Mouse (Mus musculus): ENCODE results near the gene Avpi1.

The Avpi1 gene

DNA sequence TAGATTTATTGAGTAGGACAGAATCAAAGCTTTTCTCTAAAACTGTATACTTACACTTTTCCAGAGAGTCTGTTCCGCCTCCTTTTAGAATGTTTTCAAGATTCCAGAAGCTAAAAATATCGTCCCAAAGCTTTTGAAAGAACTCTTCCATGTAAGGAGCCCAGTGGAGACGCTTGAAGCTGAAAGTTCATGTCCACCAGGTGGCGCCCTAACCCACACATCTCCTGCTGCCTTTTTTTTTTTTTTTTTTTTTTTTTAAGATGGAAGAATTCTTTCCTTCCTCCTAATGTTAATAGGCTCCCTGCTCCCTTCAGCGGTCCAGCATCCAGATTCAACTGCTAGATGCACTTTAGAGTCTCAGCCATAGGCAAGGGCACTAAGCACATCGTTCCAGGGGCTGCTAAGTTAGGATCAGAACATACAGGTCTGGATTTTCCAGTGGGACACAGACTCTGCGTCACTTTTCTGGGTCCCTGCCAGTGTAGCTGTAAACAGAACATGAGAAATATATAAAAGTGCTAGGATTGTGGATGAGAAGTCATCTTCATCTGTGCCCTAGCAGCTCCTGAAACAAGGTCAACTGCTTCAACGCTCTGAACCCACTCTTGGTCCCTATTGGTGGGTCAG, 15.8 kb upstream of the Avpi1 start:
- DNase-seq, result peak; percentile 90

DNA sequence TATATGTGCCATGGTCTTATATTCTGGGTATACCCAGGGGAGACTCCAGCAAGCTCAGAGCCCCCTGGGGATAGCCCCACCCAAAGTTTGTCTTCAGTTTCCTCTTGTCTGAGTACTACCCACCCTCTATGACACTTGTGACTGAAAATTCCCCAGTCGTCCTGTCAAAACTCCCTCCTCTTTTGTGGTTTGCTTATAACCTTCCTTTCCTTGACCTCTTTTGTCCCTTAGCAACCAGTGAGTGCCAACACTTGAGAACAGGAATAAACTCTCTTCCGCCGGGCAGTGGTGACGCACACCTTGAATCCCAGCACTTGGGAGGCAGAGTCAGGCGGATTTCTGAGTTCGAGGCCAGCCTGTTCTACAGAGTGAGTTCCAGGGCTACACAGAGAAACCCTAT, 15.2 kb upstream of the Avpi1 start:
- DNase-seq, result no peak

DNA sequence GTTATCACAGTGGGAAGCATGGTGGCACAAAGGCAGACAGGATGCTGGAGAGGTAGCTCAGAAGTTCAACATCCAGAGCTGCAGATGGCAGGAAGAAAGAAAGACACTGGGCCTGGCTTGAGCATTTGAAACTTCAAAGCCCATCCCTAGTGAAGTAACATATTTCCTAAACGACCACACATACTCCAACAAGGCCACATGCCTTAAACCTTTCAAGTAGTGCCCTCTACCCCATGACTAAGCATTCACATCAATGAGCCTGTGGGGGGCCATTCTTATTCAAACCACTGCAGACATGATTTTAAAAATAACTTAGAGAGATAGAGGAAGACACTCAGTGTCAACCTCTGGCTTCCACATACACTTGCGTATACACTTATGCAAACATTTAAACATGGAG, 13.9 kb upstream of the Avpi1 start:
- DNase-seq, result no peak

DNA sequence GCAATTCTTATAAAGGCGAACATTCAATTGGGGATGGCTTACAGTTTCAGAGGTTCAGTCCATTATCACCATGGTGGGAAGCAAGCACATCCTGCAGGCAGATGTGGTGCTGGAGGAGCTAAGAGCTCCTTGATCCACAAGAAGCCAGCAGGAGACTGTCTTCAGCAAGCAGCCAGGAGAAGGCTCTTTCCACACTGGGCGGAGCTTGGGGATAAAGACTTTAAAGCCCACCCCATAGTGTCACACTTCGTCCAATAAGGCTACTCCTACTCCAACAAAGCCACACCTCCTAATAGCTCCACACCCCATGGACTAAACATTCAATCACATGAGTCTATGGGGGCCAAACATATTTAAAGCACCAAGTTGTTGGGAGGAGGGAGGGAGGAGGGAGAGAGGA, 13.1 kb upstream of the Avpi1 start:
- no peak for DNase-seq

DNA sequence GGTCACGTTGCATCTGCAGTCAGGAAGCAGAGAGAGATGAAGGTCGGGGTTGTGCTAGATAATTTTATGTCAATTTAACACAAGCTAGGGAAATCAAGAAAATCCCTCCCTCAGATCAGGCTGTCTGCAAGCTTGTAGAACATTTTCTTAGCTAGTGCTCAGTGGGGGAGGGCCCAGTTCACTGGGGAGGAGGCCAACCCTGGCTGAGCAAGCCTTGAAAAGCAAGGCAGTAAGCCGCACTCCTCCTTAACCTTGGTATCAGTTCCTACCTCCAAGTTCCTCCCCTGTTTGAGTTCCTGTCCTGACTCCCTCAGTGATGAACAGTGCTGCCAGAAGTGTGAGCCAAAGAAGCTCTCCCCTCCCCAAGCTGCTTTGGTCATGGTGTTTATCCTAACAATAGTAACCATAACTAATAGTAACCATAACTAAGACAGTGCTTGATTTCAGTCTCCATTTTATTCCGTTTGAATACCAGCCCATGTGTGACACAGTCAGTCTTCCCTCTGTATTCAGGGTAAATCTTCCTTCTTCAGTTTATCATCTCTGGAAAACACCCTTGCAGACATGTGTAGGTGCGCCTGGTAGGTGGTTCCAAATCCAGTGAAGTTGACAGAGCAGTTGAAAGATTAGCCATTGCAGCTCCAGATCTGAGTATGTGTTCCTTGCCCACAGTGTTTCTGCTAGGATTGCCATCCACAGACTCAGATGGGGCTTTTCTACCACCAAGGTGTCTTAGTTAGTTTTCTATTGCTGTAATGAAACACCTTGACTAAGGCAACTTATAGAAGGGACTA, 11.1 kb upstream of the Avpi1 start:
- DNase-seq, result no peak

DNA sequence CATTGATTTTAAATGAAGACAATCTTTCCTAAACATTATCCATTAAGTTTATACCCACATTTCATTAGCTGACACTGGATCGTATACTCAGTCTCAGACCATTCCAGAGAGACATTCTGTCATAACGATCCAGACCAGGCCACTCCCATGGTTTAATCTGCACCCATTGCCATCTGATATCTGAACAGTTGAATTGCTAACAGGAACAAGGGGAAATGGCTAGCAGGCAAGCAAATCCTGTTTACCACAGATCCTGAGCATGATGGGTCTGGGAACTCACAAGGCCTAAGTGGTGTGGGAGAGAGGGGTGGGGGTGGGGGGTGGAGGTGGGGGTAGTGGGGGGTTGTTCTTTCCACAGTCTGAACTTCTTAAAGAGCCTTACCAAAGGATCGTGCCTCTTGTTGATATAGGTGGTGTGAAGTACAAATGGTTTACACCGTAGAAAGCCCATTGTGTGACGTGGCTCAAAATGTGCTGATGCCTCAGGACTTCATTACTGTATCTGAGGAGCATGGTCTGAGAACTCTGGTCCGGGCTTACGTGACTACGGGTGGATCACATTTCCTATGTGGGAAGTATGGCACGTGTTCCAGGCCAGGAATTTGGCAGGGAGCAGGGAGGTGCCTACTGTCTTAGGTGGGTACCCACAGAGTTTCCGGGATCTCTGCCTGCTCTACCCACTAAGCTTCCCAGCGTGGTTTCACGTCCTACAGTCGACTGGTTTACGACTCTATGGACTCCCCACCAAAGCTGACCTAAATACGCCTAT, 9.8 kb upstream of the Avpi1 start:
- DNase-seq, result no peak

DNA sequence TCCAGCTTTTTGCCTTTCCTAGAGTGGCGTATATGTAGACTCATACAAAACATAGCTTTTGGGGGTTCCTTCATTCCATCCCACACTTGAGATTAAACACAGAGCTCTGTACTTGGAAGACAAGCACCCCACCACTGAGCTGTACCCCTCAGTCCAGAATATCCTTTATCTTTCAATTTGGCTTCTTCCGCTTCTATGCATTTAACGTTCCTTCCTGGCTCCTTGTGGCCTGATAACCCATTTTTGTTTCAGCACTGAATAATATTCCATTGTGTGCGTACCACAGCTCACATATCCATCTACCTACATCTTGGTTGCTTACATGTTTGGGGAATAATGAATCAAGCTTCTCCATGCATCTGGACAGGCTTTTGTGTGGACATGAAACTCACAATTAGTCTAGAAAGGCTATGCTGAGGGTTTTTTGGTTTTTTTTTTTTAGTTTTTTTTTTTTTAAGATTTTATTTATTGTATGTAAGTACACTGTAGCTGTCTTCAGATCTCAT, 8.4 kb upstream of the Avpi1 start:
- no peak for DNase-seq

DNA sequence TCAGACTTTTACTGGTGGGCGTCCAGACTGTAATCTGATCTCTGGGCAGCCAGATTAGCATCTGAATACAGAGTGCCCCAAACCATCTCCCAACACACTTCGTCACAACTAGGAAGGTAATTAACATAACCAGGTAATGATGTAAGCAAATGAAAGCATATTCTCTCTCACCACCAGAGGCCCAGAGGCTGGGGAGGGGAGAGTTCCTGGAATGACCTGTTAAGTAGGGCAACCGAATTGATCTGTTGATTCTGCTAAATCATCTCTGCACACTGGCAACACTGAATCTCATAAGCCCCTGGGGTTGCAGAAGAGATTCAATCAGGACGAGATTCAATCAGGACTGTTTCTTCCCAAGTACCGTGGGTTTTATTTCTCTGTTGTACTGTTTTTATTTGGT, 7.3 kb upstream of the Avpi1 start:
- DNase-seq, result no peak

DNA sequence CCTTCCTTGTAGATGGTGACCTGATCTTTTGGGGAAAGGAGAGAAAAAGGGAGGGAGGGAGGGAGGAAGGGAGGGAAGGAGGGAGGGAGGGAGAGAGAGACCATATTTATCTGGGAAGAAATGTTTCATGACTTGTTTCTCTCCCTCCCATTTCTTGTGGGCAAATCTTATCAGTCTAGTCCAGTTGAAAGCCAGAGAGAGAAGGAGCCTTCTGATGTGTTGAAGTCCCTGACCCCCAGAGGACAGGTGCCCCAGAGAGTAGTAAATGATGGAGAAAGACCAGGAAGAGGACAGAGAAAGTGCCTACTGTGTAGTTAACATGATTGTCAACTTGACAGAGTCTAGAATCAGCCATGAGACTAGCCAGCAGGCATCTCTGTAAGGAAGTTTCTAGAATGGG, 6.2 kb upstream of the Avpi1 start:
- DNase-seq, result no peak

DNA sequence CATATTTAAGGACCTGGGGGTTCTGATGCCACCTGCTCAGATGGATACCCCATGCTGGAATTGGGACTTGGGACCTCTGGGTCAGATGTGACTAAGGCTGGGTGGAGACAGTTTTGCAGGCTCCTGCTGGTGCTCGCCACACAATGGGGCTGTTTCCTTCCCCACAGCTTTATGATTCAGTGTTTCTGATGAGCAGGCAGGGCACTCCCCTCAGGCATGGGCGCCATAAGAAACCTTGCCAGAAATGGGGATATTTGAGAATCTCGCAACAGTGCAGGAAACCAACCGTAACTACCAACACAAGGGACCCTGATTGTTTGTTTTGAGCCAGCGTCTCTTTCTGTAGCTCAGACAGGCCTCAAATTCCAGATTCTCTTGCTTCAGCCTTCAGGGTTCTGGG, 2.2 kb upstream of the Avpi1 start:
- no peak for DNase-seq

DNA sequence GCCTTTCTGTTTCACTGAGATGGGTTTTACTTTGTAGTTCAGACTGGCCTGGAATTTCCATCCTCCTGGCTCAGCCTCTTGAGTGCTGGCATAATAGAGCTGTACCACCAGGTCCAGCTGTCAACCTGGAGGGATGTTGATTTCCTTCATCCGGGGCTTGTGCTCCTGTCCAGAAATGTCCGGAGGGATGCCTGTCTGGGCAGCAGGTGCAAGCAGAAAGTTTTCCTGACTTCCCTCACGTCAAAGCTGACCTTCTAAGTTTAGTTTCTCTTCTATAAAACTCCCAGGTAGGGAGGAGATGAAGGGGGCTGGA, 1.4 kb upstream of the Avpi1 start:
- no peak for DNase-seq

DNA sequence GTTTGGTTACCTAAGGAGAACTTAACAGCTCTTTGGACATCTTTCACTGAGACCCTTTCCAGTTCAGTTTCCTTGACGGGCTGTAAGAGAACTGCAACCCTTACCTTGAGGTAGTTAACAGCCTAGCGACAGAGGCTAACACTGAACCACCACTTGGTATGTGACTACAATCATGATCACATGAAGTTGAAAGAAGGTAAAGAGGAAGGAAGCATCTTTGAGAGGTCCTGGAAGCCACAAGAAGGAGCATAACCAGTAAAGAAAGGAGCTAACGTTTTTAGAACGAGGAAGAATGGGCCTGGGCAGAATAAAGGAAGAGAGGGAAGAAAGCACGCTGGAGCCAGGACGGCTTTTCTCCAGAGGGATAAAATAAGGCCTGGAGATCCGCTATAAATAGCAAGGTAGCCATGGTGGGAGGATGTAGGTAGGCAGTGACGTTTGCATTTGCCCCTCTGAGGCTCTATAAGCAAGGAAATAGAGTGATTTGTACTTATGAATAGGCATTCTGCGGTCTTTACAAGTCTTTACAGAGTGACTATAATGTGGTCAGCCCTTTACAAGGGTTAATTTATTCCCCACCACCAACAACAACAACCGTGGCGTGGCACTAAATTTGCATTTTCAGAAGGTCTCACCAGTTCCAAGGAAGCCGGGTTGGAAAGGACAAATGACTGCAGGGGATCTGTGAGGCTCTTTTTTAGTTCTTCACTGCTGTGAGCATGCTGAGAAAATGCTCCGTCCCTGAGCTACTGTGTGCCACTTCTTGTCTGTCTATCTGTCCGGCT, 842 bp upstream of the Avpi1 start:
- no peak for DNase-seq

DNA sequence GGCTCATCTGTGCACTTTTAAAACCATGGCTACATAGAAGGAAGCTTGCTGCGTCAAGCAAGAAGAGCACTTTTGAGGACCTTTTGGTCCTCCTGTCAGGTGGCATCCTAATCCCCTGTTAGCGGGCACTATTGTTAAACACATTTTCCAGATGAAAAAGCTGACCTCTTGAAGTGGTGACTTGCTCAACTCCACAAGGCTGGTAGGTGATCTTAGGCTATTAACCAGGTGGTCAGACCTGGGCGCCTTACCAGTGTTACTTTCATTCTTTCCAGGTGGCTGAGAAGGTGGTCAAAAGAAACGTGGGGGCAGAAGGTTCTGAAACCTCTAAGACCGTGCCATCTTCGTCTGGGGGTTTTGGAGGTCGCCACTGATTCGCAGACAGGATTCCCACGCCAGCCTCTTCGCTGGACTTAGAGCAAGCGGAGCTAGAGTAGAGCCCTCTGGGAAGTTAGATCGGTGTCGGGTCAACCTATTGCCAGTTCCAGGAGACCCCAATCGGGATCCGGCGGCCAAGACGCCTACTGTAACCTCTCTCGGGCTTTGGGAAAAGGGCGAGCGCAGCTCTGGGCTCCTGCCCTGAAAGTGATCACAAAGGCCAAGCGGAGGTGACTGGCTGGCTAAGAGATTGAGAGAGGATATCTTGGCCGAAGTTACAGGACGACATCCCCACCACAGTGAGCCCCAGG, 663 bp downstream of the Avpi1 start:
- DNase-seq, result peak; percentile 34

DNA sequence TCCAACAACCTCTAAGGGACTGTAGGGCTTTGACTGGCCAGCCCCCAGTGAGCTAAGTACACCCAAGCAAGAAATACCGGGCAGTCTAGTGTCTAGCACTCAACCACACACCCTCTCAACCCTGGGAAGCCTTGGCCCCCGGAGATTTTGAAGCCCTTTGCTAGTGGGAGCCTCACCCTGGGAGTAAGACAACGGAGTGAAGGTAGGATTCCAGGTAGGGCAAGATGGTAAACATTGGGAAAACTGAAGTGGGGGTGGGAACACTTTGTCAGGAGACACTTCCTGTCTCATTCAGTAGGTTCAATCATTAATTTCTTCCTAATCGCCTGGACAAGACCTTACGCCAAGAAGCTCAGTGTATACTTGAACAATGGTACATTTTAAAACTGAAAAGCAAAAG, 1.8 kb downstream of the Avpi1 start:
- no peak for DNase-seq

DNA sequence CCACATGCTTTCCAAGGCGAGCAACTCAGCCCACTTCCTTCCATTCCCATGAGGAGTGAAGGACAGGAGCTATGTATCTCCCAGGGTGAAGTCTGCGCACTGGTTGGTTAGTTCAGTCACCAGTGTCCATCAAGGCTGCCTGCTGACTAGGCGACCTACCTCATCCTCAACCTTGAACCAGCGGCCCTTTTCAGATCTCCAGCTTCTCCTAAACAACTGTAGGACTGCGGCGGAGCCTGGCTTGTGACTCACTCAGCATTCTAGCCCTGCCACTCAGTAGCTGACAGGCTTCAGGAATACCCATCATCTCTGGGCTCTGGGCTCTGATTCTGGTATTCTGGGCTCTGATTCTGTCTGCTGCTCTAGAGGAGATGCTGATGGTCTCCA, 2.6 kb downstream of the Avpi1 start:
- DNase-seq, result no peak

DNA sequence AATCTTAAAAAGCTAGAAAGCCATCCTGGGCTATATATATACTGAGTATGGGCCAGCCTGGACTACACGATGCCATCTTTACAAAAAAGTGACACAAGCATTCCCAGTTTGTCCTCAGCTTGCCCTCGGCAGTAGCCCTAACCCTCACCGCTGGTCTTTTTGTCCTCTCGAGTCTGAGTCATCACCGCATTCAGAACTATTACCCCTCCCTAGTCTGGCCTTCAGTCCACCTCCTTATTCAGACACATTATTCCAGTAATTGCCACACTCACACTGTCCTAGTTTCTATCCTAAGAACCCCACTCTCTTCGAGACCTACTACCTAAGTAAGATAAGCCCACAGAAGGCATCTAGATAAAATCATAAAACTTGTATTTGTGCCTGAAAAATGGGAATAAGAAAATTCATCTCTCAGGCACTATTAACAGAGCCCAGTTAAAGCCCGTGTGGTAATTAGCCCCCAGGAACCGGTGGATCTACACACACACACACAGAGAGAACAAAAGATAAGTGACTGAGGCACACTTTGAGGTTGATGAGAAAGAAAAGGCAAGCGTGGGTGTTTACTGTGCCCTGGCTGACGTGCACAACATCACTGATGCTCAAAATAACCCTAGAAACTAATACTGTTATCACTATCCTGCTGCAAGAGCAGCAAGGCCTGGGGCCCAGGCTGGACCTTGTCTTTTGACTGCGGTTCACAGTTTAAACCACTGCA, 3.2 kb downstream of the Avpi1 start:
- DNase-seq, result no peak

DNA sequence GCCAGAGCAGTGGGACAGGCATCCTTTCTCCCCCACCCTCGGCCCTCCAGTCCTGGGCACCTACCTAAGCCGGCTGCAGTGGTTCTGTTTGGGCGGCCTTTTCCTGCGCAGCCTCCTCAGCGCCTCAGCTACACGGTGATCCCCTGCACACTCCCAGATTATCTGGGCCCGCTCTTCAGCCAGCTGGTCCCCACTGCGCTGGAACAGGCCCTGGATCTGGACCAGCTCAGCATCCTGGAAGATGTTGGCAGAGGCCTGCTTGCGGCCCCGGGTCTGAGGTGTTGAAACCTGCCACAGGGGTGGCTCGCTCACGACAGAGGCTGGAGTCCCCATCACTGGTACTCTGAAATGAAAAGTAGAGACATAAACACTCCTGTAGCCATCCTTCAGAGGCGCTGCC, 4.2 kb downstream of the Avpi1 start:
- no peak for DNase-seq

DNA sequence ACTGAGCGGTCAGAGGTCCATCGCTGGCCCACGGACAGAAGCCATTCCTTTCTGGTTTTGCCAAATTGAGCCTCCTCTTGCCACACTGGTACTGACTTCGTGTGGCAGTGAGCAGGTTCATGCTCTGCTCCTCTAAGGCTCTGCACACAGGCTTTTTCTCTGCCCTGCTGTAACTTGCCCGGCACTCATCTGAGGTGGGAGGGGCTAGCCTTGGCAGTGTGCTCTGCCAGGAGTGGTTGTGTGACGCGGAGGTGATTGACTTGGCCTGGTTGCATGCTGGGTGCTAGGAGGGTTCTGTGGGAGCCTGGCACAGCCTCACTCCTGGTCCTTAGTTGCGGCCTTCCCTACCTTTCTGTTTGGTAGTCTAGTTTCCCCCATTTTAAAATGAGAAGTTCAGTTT, 8.4 kb downstream of the Avpi1 start:
- no peak for DNase-seq

DNA sequence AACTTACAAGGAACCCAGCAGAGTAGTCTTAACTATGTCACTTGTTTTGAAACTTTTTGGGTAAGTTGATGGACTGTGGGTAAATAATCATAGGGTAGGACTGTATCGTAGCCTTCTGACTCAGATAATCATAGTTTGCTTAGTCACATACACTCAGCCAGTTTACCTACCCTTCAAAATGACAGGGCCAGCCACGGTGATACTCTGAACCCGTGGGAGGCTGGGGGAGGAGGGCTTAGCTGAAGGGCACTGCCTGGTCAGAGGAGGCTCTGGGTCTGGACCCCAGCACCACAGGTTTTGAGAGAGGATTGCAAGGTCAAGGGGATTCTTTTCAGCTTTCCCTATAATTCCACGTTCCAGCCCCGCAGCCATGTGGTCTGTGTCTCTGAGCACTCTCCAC, 10.3 kb downstream of the Avpi1 start:
- no peak for DNase-seq

DNA sequence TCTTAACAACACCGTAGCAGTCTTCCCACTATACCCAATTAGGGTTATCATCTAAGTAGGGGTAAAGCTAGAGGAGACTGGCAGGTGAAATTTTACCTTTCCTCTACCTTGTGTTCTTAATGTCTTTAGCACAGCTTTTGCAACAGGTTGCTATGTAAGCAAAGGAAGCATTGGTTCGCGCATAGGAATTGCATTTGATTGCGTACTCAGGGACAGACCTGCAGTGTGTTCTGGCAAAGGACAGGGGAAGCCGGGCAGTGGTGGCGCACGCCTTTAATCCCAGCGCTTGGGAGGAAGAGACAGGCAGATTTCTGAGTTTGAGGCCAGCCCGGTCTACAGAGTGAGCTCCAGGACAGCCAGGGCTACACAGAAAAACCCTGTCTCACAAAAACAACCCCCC, 10.7 kb downstream of the Avpi1 start:
- DNase-seq, result no peak

DNA sequence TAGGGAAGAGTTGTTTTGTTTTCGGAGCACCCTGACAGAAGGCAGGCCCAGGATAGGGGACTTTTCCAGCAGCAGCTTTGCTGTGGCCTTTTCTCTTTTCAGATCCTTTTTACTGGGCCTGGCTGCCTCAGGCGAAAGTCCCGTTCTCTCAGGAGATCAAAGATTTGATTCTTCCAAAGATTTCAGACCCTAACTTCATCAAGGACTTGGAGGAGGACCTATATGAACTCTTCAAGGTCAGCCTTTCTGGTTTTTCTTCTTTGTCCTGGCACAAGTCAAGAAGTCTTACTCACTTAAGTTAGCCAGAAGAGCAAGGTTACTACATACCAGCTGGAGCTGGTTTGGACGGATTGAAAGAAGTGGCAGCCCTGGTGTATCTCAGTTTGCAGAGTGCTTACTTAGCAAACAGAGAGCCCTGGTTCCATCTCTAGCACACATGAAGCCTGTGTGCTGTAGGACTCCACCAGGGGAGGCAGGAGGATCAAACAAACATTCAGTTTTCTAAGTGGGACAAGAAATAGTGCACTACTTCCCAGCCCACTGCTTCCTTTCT, 13.0 kb downstream of the Avpi1 start:
- DNase-seq, result no peak

DNA sequence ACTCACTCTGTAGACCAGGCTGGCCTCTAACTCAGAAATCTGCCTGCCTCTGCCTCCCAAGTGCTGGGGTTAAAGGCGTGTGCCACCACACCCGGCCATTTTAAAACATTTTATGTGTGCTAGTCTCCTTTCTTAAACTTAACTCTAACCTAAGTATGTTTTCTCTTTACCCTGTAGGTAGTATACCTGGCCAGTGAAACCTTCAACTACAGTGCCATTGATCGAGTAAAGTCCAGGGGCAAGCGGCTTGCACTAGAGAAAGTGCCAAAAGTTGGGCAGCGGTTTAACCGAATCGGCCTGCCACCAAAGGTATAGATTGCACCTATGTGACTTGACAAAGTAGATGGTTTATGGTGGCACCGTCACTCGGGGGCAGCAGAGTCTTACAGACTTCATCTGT, 24.2 kb downstream of the Avpi1 start:
- DNase-seq, result no peak

Measured in kidney, adult 9 months (tissue).